Mouse (Mus musculus): Measurements from ENCODE around the gene Adcy3. TPM values are rescaled to one million over a fixed set of nuclear protein-coding genes. Genes with fewer than 3 reads are reported as not detected.

The Adcy3 gene
- polyA plus RNA-seq, 1 experiment: 0.85 TPM

DNA sequence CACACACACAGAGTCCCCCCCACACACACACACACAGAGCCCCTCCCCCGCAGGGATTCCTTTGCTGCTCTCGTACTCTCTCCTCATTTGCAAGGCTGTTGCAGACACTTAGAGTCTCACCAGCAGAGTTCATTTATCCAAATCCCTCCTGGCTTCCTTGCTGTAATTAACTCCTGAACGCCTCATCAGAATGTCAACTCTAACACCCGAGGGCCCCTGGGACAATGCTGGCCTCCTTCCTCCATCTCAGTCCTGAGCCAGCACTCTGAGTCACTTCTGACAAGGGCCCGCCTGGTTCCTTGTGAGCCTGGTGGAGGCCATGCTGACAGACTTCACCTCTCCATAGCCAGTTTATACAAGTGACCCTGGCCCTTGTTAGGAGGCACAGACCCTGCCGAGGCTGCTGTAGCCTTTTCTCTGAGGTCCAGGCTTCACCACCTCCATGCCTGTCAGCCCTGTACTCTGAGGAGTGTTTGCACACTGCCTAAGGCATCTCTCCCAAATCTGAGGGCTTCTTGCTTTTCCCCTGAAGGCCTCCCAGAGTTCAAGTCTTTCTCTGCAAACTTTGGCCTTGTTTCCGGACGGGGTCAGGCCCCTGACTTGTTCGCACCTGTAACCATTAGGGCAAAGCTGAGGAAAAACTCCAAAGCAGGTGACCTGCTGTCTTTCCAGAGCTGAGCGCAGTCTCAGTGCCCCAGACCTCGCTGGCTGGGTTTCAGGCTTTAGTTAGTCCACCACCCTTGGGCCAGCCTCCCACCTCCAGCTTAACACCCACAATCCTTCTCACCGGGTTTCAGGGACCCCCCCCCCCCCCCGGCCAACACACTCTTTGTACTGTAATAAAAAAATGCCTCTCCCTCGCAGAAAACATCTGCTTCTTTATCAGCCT lies 55.5 kb downstream of the Adcy3 start:
- Histone ChIP-seq H3K36me3 (ENCODE audit: control insufficient read depth, insufficient read depth) (no peaks in the 10 kb centered on the region), H3K79me2 (ENCODE audit: control insufficient read depth, insufficient read depth) (no peaks in the 10 kb centered on the region), H3ac (ENCODE audit: control insufficient read depth, insufficient read length) (no peak overlapping the region), H3K4me3 (no peak overlapping the region), H3K27me3 (ENCODE audit: control insufficient read depth, insufficient read depth, insufficient read length) (no peaks in the 10 kb centered on the region), H3K4me2 (ENCODE audit: low read depth) (peak overlapping the region; percentile 30)
- no peak for TF ChIP-seq TCF3 (IDR thresholded peaks at IDR 0.05; ENCODE audit: insufficient read length, low read depth)
- no peak for TF ChIP-seq POLR2AphosphoS2 (IDR thresholded peaks at IDR 0.05; ENCODE audit: insufficient read length, low read depth)
- TF ChIP-seq CEBPB (IDR thresholded peaks at IDR 0.05; ENCODE audit: insufficient read depth, poor library complexity, severe bottlenecking): no peak
- no peak for TF ChIP-seq SRF (IDR thresholded peaks at IDR 0.05; ENCODE audit: control insufficient read depth, insufficient read length, low read depth)
- TF ChIP-seq REST (IDR thresholded peaks at IDR 0.05; ENCODE audit: insufficient read depth, insufficient read length): no peak
- no peak for TF ChIP-seq E2F4 (IDR thresholded peaks at IDR 0.05; ENCODE audit: insufficient read depth)
- no peak for TF ChIP-seq POLR2A (IDR thresholded peaks at IDR 0.05; ENCODE audit: insufficient read length, low read depth)
- no peak for TF ChIP-seq MAX (IDR thresholded peaks at IDR 0.05; ENCODE audit: low read depth)
- no peak for TF ChIP-seq USF1 (IDR thresholded peaks at IDR 0.05; ENCODE audit: low read depth)
- no peak for TF ChIP-seq MYOG (IDR thresholded peaks at IDR 0.05; ENCODE audit: control insufficient read depth in 1 of 3, insufficient read depth in 1 of 3, insufficient read length in 2 of 3, low read depth in 2 of 3)
- TF ChIP-seq MYOD1 (IDR thresholded peaks at IDR 0.05; ENCODE audit: control insufficient read depth in 1 of 3, insufficient read length in 2 of 3, low read depth in 2 of 3): no peak

DNA sequence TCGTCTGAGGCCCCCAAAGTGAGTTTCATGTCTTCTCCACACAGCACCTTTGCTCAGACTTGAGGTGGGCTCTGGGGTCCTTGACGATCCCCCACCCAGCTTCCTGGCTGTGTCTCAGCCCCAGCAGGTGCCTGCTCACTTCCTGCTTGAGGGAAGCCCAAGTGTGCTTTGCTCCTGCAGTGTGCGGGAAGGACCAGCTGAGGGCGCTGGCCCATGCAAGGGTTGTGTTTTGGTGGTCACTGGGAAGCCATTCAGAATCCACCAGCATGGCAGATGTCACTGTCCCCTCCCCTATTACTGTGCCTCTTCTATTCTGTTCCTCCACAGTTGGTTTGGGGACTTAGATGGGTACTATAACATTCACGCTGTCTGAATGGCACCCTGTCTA lies 56.2 kb downstream of the Adcy3 start:
- Histone ChIP-seq H3K4me2 (ENCODE audit: low read depth) (no peak overlapping the region), H3K79me2 (ENCODE audit: control insufficient read depth, insufficient read depth) (no peaks in the 10 kb centered on the region), H3K27me3 (ENCODE audit: control insufficient read depth, insufficient read depth, insufficient read length) (no peaks in the 10 kb centered on the region), H3K36me3 (ENCODE audit: control insufficient read depth, insufficient read depth) (no peaks in the 10 kb centered on the region), H3ac (ENCODE audit: control insufficient read depth, insufficient read length) (no peak overlapping the region), H3K4me3 (no peak overlapping the region)
- TF ChIP-seq MYOG (IDR thresholded peaks at IDR 0.05; ENCODE audit: control insufficient read depth in 1 of 3, insufficient read depth in 1 of 3, insufficient read length in 2 of 3, low read depth in 2 of 3) (no peak), MYOD1 (IDR thresholded peaks at IDR 0.05; ENCODE audit: control insufficient read depth in 1 of 3, insufficient read length in 2 of 3, low read depth in 2 of 3) (no peak), E2F4 (IDR thresholded peaks at IDR 0.05; ENCODE audit: insufficient read depth) (no peak), TCF12 (IDR thresholded peaks at IDR 0.05; ENCODE audit: insufficient read depth, poor library complexity, severe bottlenecking) (no peak), POLR2A (IDR thresholded peaks at IDR 0.05; ENCODE audit: insufficient read length, low read depth) (no peak), POLR2AphosphoS2 (IDR thresholded peaks at IDR 0.05; ENCODE audit: insufficient read length, low read depth) (no peak), REST (IDR thresholded peaks at IDR 0.05; ENCODE audit: insufficient read depth, insufficient read length) (no peak), USF1 (IDR thresholded peaks at IDR 0.05; ENCODE audit: low read depth) (no peak), CEBPB (IDR thresholded peaks at IDR 0.05; ENCODE audit: insufficient read depth, poor library complexity, severe bottlenecking) (no peak), SRF (IDR thresholded peaks at IDR 0.05; ENCODE audit: control insufficient read depth, insufficient read length, low read depth) (no peak), MAX (IDR thresholded peaks at IDR 0.05; ENCODE audit: low read depth) (no peak), TCF3 (IDR thresholded peaks at IDR 0.05; ENCODE audit: insufficient read length, low read depth) (no peak)

DNA sequence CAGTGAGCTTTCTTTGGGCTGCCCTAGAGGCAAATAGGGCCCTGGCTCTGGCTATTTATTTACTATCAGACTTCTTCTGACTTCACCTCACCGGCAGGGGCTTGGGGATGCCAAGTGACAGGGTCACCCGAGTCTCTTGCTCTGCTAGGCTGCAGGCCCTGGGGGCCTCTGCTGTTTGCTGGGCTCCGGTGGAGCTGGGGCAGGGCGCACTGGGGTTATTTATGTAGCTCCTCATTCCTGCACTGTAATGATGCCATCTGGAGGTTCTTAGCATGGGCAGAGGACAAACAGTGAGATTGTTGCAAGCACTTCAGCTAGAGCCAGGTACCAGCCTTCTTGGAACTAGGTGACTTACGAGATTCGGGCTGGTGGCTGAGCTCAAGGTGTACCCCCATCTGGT lies 59.6 kb downstream of the Adcy3 start:
- no peaks in the 10 kb centered on the region for H3K36me3 ChIP-seq (ENCODE audit: control insufficient read depth, insufficient read depth)
- H3K4me2 ChIP-seq (ENCODE audit: low read depth): no peak overlapping the region
- H3K79me2 ChIP-seq (ENCODE audit: control insufficient read depth, insufficient read depth): no peaks in the 10 kb centered on the region
- H3ac ChIP-seq (ENCODE audit: control insufficient read depth, insufficient read length): no peak overlapping the region
- H3K27me3 ChIP-seq (ENCODE audit: control insufficient read depth, insufficient read depth, insufficient read length): no peaks in the 10 kb centered on the region
- H3K4me3 ChIP-seq: no peak overlapping the region
- no peak for TF ChIP-seq CEBPB (IDR thresholded peaks at IDR 0.05; ENCODE audit: insufficient read depth, poor library complexity, severe bottlenecking)
- no peak for TF ChIP-seq TCF12 (IDR thresholded peaks at IDR 0.05; ENCODE audit: insufficient read depth, poor library complexity, severe bottlenecking)
- no peak for TF ChIP-seq REST (IDR thresholded peaks at IDR 0.05; ENCODE audit: insufficient read depth, insufficient read length)
- TF ChIP-seq USF1 (IDR thresholded peaks at IDR 0.05; ENCODE audit: low read depth): no peak
- no peak for TF ChIP-seq POLR2A (IDR thresholded peaks at IDR 0.05; ENCODE audit: insufficient read length, low read depth)
- TF ChIP-seq POLR2AphosphoS2 (IDR thresholded peaks at IDR 0.05; ENCODE audit: insufficient read length, low read depth): no peak
- TF ChIP-seq SRF (IDR thresholded peaks at IDR 0.05; ENCODE audit: control insufficient read depth, insufficient read length, low read depth): no peak

DNA sequence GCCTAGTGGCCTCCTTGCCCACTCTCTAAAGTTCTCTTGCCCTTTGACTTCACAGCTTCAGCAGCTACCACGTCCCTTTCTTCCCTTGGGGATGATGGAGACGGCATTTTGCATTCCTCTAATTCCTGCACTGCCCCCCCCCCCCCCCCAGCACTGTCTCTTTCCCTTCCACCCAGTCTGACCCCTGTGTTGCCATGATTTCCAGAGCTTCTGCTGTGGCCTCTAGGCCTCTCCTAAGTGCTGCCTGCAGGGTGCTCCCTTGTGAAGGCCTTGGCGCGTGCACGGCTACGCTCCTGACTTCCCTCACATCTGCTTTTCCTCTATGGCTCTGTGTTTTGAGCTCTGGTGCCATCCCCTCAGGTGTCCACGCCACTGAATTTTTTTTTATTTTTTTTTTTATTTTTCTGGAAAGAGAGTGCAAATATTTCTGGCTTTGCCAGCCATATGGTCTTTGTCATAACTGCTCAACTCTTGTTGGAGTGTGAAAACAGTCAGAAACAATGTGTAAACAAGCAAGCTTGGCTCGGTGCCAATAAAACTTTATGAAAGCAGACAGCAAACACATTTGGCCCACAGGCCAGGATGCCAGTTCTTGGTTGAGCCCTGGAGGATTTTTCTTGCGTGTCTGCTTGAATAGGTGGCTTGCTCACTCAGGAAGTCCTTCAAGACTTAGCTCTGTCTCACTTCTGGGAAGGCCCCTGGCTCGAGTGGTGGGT lies 60.3 kb downstream of the Adcy3 start:
- Histone ChIP-seq H3K36me3 (ENCODE audit: control insufficient read depth, insufficient read depth) (no peaks in the 10 kb centered on the region), H3ac (ENCODE audit: control insufficient read depth, insufficient read length) (no peak overlapping the region), H3K27me3 (ENCODE audit: control insufficient read depth, insufficient read depth, insufficient read length) (no peaks in the 10 kb centered on the region), H3K79me2 (ENCODE audit: control insufficient read depth, insufficient read depth) (no peaks in the 10 kb centered on the region), H3K4me3 (no peak overlapping the region), H3K4me2 (ENCODE audit: low read depth) (no peak overlapping the region)
- no peak for TF ChIP-seq SRF (IDR thresholded peaks at IDR 0.05; ENCODE audit: control insufficient read depth, insufficient read length, low read depth)
- no peak for TF ChIP-seq POLR2AphosphoS2 (IDR thresholded peaks at IDR 0.05; ENCODE audit: insufficient read length, low read depth)
- no peak for TF ChIP-seq CEBPB (IDR thresholded peaks at IDR 0.05; ENCODE audit: insufficient read depth, poor library complexity, severe bottlenecking)
- TF ChIP-seq POLR2A (IDR thresholded peaks at IDR 0.05; ENCODE audit: insufficient read length, low read depth): no peak
- TF ChIP-seq MAX (IDR thresholded peaks at IDR 0.05; ENCODE audit: low read depth): no peak
- TF ChIP-seq TCF12 (IDR thresholded peaks at IDR 0.05; ENCODE audit: insufficient read depth, poor library complexity, severe bottlenecking): no peak
- no peak for TF ChIP-seq REST (IDR thresholded peaks at IDR 0.05; ENCODE audit: insufficient read depth, insufficient read length)
- TF ChIP-seq USF1 (IDR thresholded peaks at IDR 0.05; ENCODE audit: low read depth): no peak
- no peak for TF ChIP-seq MYOD1 (IDR thresholded peaks at IDR 0.05; ENCODE audit: control insufficient read depth in 1 of 3, insufficient read length in 2 of 3, low read depth in 2 of 3)
